Mouse (Mus musculus) naive thymus-derived CD4-positive, alpha-beta T cell, adult 2 months (primary cell): Measurements from ENCODE around the gene Rimklb.
"Not testable (repeated sequence)": the region's sequence is repeated elsewhere in the genome, so short reads cannot be mapped to it uniquely, and the experiment has no call there.

Experiments used
- DNase-seq: peaks from one replicate; pipeline ENCODE4 v3.0.0-alpha.2; 2011; ENCODE audit warnings: low read depth

The Rimklb gene

GRCm38 (mm10) chr6:122495082-122495881 lies 3.3 kb downstream of the Rimklb start:
- no peak for DNase-seq

GRCm38 (mm10) chr6:122493799-122494472 lies 4.6 kb downstream of the Rimklb start:
- no peak for DNase-seq

- no peak for DNase-seq
These were observed 6.1 kb downstream of the Rimklb start for GRCm38 (mm10) chr6:122492479-122492878.

- DNase-seq: no peak
These were observed 7.0 kb downstream of the Rimklb start for GRCm38 (mm10) chr6:122491557-122491956.

GRCm38 (mm10) chr6:122490929-122491512 lies 7.5 kb downstream of the Rimklb start:
- no peak for DNase-seq

- DNase-seq: no peak
These were observed 12.1 kb downstream of the Rimklb start for GRCm38 (mm10) chr6:122486297-122487117.

GRCm38 (mm10) chr6:122485401-122486296 lies 12.9 kb downstream of the Rimklb start:
- DNase-seq: no peak

GRCm38 (mm10) chr6:122478062-122478461 lies 20.5 kb downstream of the Rimklb start:
- DNase-seq: no peak

- not testable (repeated sequence) for DNase-seq
These were observed 27.1 kb downstream of the Rimklb start for GRCm38 (mm10) chr6:122471461-122471860.

- DNase-seq: no peak
These were observed 28.3 kb downstream of the Rimklb start for GRCm38 (mm10) chr6:122470240-122470639.

GRCm38 (mm10) chr6:122469030-122469640 lies 29.4 kb downstream of the Rimklb start:
- DNase-seq: no peak

- no peak for DNase-seq
These were observed 32.4 kb downstream of the Rimklb start for GRCm38 (mm10) chr6:122466092-122466713.

- no peak for DNase-seq
These were observed 39.4 kb downstream of the Rimklb start for GRCm38 (mm10) chr6:122458946-122459693.

GRCm38 (mm10) chr6:122447848-122448247 lies 50.7 kb downstream of the Rimklb start:
- no peak for DNase-seq

GRCm38 (mm10) chr6:122445215-122445614 lies 53.3 kb downstream of the Rimklb start:
- DNase-seq: no peak

GRCm38 (mm10) chr6:122440632-122441226 lies 57.8 kb downstream of the Rimklb start:
- DNase-seq: no peak

GRCm38 (mm10) chr6:122439249-122439648 lies 59.3 kb downstream of the Rimklb start:
- DNase-seq: no peak

- no peak for DNase-seq
These were observed 63.3 kb downstream of the Rimklb start for GRCm38 (mm10) chr6:122435270-122435669.

- DNase-seq: no peak
These were observed 71.1 kb downstream of the Rimklb start for GRCm38 (mm10) chr6:122427456-122427855.
